Mouse (Mus musculus) fibroblast of lung, adult 2 months (primary cell): ENCODE data around the gene Myt1l.

ENCODE experiments used
- DNase-seq: peaks from one replicate; pipeline ENCODE4 v3.0.0-alpha.2; 2011; ENCODE audit warnings: low read depth

Myt1l gene

GRCm38 (mm10) chr12:29528031-29528771 lies at the start of gene Myt1l:
TSS of gene Myt1l (plus strand) at chr12:29528384.
- no peak for DNase-seq

- DNase-seq, result no peak
Observed at GRCm38 (mm10) chr12:29486424-29487035, 41.7 kb upstream of the Myt1l start.

GRCm38 (mm10) chr12:29526236-29526644 lies 1.9 kb upstream of the Myt1l start:
- DNase-seq, result no peak

GRCm38 (mm10) chr12:29527048-29527761 lies 979 bp upstream of the Myt1l start:
- no peak for DNase-seq

GRCm38 (mm10) chr12:29530241-29530725 lies 2.1 kb downstream of the Myt1l start:
- no peak for DNase-seq

- DNase-seq, result no peak
Observed at GRCm38 (mm10) chr12:29530823-29531222, 2.6 kb downstream of the Myt1l start.

- no peak for DNase-seq
Observed at GRCm38 (mm10) chr12:29533071-29533876, 5.1 kb downstream of the Myt1l start.

- no peak for DNase-seq
Observed at GRCm38 (mm10) chr12:29534326-29534725, 6.1 kb downstream of the Myt1l start.

- DNase-seq, result no peak
Observed at GRCm38 (mm10) chr12:29534761-29535300, 6.6 kb downstream of the Myt1l start.

GRCm38 (mm10) chr12:29537916-29538315 lies 9.7 kb downstream of the Myt1l start:
- no peak for DNase-seq

GRCm38 (mm10) chr12:29538456-29538855 lies 10.3 kb downstream of the Myt1l start:
- no peak for DNase-seq

- DNase-seq, result no peak
Observed at GRCm38 (mm10) chr12:29539106-29539505, 10.9 kb downstream of the Myt1l start.

GRCm38 (mm10) chr12:29540741-29541140 lies 12.6 kb downstream of the Myt1l start:
- no peak for DNase-seq

- no peak for DNase-seq
Observed at GRCm38 (mm10) chr12:29546073-29546472, 17.9 kb downstream of the Myt1l start.

GRCm38 (mm10) chr12:29547112-29547511 lies 18.9 kb downstream of the Myt1l start:
- no peak for DNase-seq

GRCm38 (mm10) chr12:29547755-29548154 lies 19.6 kb downstream of the Myt1l start:
- no peak for DNase-seq

GRCm38 (mm10) chr12:29553138-29553537 lies 25.0 kb downstream of the Myt1l start:
- no peak for DNase-seq

- DNase-seq, result no peak
Observed at GRCm38 (mm10) chr12:29555718-29556117, 27.5 kb downstream of the Myt1l start.

- no peak for DNase-seq
Observed at GRCm38 (mm10) chr12:29556408-29556807, 28.2 kb downstream of the Myt1l start.

- DNase-seq, result no peak
Observed at GRCm38 (mm10) chr12:29556901-29557300, 28.7 kb downstream of the Myt1l start.

- no peak for DNase-seq
Observed at GRCm38 (mm10) chr12:29559769-29560168, 31.6 kb downstream of the Myt1l start.

GRCm38 (mm10) chr12:29561222-29561621 lies 33.0 kb downstream of the Myt1l start:
- DNase-seq, result no peak
